Mouse (Mus musculus) hindbrain, embryonic 13.5 days (tissue): ENCODE data around the gene Psmb5. TPM values are rescaled to one million over a fixed set of nuclear protein-coding genes. Genes with fewer than 3 reads are reported as not detected.
"Not testable (repeated sequence)": the region's sequence is repeated elsewhere in the genome, so short reads cannot be mapped to it uniquely, and the experiment has no call there.

ENCODE experiments used
- ATAC-seq: fragments of 200-750 bp; cut with Nextera tagmentation; 2 replicates; pipeline ENCODE4 v1.8.0; 2017; ENCODE audit warnings: moderate TSS enrichment; ENCODE audit not compliant: low FRiP score
- H3K27ac ChIP-seq: fragments of 300-500 bp; sonication (generic); 2 replicates; pipeline ENCODE4 v1.5.1; 2015; ENCODE audit warnings: inconsistent platforms, mild to moderate bottlenecking, moderate library complexity
- H3K27me3 ChIP-seq: fragments of 300-500 bp; sonication (generic); 2 replicates; pipeline ENCODE4 v1.6.1; 2015; ENCODE audit warnings: mild to moderate bottlenecking, inconsistent platforms
- H3K36me3 ChIP-seq: fragments of 300-500 bp; sonication (generic); 2 replicates; pipeline ENCODE4 v1.6.1; 2015; ENCODE audit warnings: mild to moderate bottlenecking, inconsistent platforms
- H3K4me1 ChIP-seq: fragments of 300-500 bp; sonication (generic); replicated peaks from 2 replicates; pipeline ENCODE4 v1.6.1; 2015; ENCODE audit warnings: inconsistent platforms
- H3K4me2 ChIP-seq: fragments of 300-500 bp; sonication (generic); 2 replicates; pipeline ENCODE4 v1.6.1; 2015; ENCODE audit warnings: inconsistent platforms, mild to moderate bottlenecking, moderate library complexity
- H3K4me3 ChIP-seq: fragments of 300-500 bp; sonication (generic); 2 replicates; pipeline ENCODE4 v1.5.1; 2015; ENCODE audit warnings: mild to moderate bottlenecking, inconsistent platforms
- H3K9ac ChIP-seq: fragments of 300-500 bp; sonication (generic); 2 replicates; pipeline ENCODE4 v1.6.1; 2015; ENCODE audit warnings: mild to moderate bottlenecking, inconsistent platforms
- H3K9me3 ChIP-seq: fragments of 300-500 bp; sonication (generic); 2 replicates; pipeline ENCODE4 v1.6.1; 2016; ENCODE audit warnings: inconsistent platforms
- WGBS: fragments of 180-500 bp; shearing (Covaris S2); methylation state at CpG from one replicate; pipeline ENCODE4 v1.1.7; 2015; 5-methylcytosine and 5-hydroxymethylcytosine counted together
- polyA plus RNA-seq: library from polyadenylated mRNA; unstranded; fragments of >200 nt; fragmentation: Nextera tagmentation; extraction: Ambion mirVana; gene quantifications from 2 replicates; pipeline ENCODE4 v1.2.1, GENCODE M21; 2015

Gene Psmb5
- polyA plus RNA-seq, 1 experiment from 2014 or later = 439 TPM

- no peak for ATAC-seq
- no peak overlapping the region for H3K4me3 ChIP-seq
- H3K4me1 ChIP-seq = no peaks in the 10 kb centered on the region
- H3K9ac ChIP-seq = peak overlapping the region; percentile 10; the same call in 1 of the 2 replicates
- H3K27me3 ChIP-seq = no peaks in the 10 kb centered on the region
- H3K9me3 ChIP-seq = no peaks in the 10 kb centered on the region
- H3K36me3 ChIP-seq = peaks cover under 1% of the 10 kb centered on the region; the same call in 1 of the 2 replicates
- WGBS = 73% methylated on average over 10 of the region's 10 CpGs
- no peak overlapping the region for H3K4me2 ChIP-seq
- no peak overlapping the region for H3K27ac ChIP-seq
These were observed 7.2 kb upstream of the Psmb5 start for GRCm38 (mm10) chr14:54624976-54625375.

DNA sequence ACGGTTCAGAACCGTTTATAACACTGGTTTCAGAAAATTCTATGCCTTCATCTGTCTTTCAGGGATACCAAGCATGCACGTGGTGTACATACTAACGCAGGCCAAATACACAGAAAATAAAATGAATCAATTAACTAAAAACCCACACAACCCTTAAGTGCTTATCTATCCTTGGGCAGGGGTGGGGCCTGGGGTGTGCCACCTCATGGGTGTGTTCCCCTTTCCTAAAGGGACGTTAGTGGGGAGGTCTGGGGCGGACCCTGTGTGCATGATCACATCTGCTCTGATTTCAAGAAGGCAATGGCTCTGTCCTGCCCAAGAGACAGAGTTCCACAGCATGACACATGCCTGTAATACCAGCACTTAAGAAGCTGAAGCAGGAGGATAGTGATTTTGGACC is 5.5 kb upstream of the Psmb5 start:
- ATAC-seq = no peak
- H3K9ac ChIP-seq = no peak overlapping the region
- no peak overlapping the region for H3K4me2 ChIP-seq
- no peaks in the 10 kb centered on the region for H3K9me3 ChIP-seq
- H3K27ac ChIP-seq = no peak overlapping the region
- no peaks in the 10 kb centered on the region for H3K36me3 ChIP-seq
- H3K4me3 ChIP-seq = no peak overlapping the region
- WGBS = 89% methylated on average over 6 of the region's 6 CpGs
- no peaks in the 10 kb centered on the region for H3K4me1 ChIP-seq
- no peaks in the 10 kb centered on the region for H3K27me3 ChIP-seq

- Histone ChIP-seq H3K36me3 (peaks cover 3% of the 10 kb centered on the region), H3K9me3 (no peaks in the 10 kb centered on the region), H3K27ac (no peak within 1 kb of the TSS), H3K4me2 (no peak within 1 kb of the TSS), H3K9ac (no peak within 1 kb of the TSS), H3K27me3 (no peaks in the 10 kb centered on the region), H3K4me3 (no peak within 1 kb of the TSS), H3K4me1 (peaks cover 11% of the 10 kb centered on the region)
- 95% methylated on average over 1 of the region's 1 CpGs for WGBS
- no peak for ATAC-seq
These were observed 3.3 kb upstream of the Psmb5 start, which contains the start of gene Psmb11 for GRCm38 (mm10) chr14:54621133-54621532. TSS of gene Psmb11 (plus strand) at chr14:54621433.

DNA sequence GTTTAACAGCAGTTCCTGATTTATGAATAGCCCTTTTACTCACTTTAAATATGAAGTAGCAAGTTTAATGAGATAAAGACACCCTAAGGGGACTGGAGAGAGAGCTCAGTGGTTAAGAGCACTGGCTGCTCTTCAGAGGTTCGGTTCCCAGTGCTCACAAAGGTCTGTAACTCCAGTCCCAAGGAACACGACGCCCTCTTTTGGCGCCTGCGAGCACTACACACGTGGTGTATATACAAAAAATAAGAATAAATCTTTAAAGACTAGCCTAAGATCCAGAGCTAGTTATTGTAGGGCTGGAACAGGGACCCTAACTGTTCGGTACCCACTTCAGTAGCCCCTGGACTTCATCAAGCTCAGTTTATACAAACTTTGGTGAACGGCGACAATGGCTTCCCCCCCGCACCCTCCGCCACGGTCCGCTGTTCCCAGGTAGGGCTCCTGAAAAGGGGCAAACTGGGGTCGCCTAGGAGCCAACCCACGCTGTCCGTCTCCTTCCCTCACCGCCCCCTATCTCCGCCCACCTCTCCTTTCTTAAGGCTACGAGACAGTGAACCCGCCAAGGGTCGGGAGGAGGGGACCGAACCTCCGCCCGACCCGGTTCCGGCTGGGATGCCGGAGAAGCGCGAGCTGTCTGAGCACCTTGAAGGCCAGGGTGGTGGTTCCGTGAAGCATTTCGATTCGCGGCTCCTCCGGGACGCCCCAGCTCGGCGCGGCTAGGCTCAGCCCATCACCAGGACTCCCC is 498 bp downstream of the Psmb5 start:
- H3K9ac ChIP-seq = peak overlapping the region; percentile 93
- H3K4me3 ChIP-seq = peak overlapping the region; percentile 79
- ATAC-seq = peak; percentile 67
- WGBS = under 1% methylated on average over 38 of the region's 38 CpGs
- H3K36me3 ChIP-seq = peaks cover 34% of the 10 kb centered on the region
- H3K27me3 ChIP-seq = no peaks in the 10 kb centered on the region
- peaks cover 26% of the 10 kb centered on the region for H3K4me1 ChIP-seq
- H3K9me3 ChIP-seq = no peaks in the 10 kb centered on the region
- peak overlapping the region; percentile 89 for H3K27ac ChIP-seq
- peak overlapping the region; percentile 76 for H3K4me2 ChIP-seq

DNA sequence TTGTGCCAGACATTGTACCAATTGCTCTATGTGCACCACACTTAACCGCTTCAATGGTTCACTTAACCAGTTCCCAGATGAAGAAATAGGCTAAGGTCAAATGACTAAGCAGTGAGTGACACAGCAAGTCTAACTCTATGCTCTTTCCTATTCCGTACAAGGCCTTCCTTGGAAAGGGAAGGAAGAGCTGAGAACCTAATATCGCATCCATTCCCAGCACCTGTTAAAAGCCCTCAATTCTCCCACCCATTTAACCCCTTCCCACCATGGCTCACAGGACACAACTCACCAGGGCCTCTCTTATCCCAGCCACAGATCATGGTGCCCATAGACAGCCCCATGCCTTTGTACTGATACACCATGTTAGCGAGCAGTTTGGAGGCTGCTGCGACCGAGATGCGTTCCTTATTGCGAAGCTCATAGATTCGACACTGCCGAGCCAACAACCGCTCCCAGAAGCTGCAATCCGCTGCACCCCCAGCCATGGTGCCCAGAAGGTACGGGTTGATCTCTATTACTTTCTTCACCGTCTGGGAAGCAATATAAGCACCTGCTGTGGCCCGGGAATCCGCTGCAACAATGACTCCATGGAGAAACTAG is 1.5 kb downstream of the Psmb5 start:
- Histone ChIP-seq H3K4me3 (no peak overlapping the region; the same call in 1 of the 2 replicates), H3K4me1 (peaks cover 26% of the 10 kb centered on the region), H3K36me3 (peaks cover 41% of the 10 kb centered on the region), H3K27ac (no peak overlapping the region), H3K4me2 (peak overlapping the region; percentile 76), H3K9ac (no peak overlapping the region; the same call in 1 of the 2 replicates), H3K27me3 (no peaks in the 10 kb centered on the region), H3K9me3 (no peaks in the 10 kb centered on the region)
- ATAC-seq = no peak
- WGBS = 93% methylated on average over 16 of the region's 16 CpGs

GRCm38 (mm10) chr14:54614130-54614529 is 3.7 kb downstream of the Psmb5 start:
- not testable (repeated sequence) for ATAC-seq, H3K27me3 ChIP-seq, H3K4me2 ChIP-seq, H3K9me3 ChIP-seq, H3K27ac ChIP-seq, H3K9ac ChIP-seq, H3K4me3 ChIP-seq
- Histone ChIP-seq H3K36me3 (peaks cover 46% of the 10 kb centered on the region), H3K4me1 (peaks cover 26% of the 10 kb centered on the region)
- WGBS = 93% methylated on average over 16 of the region's 16 CpGs

GRCm38 (mm10) chr14:54610648-54611047 is 7.2 kb downstream of the Psmb5 start:
- Histone ChIP-seq H3K27ac (no peak overlapping the region), H3K4me2 (no peak overlapping the region)
- WGBS = 86% methylated on average over 6 of the region's 6 CpGs

GRCm38 (mm10) chr14:54609962-54610361 is 7.9 kb downstream of the Psmb5 start:
- Histone ChIP-seq H3K27ac (no peak overlapping the region), H3K9ac (no peak overlapping the region), H3K4me1 (peaks cover 9% of the 10 kb centered on the region), H3K4me2 (no peak overlapping the region), H3K4me3 (no peak overlapping the region), H3K9me3 (no peaks in the 10 kb centered on the region), H3K36me3 (peaks cover 32% of the 10 kb centered on the region), H3K27me3 (no peaks in the 10 kb centered on the region)
- no peak for ATAC-seq
- WGBS = 71% methylated on average over 4 of the region's 4 CpGs

More at GRCm38 (mm10) chr14:54610648-54611047, 7.2 kb downstream of the Psmb5 start:
- H3K4me3 ChIP-seq = no peak overlapping the region
- no peak overlapping the region for H3K9ac ChIP-seq
- H3K36me3 ChIP-seq = peaks cover 39% of the 10 kb centered on the region
- no peak for ATAC-seq
- peaks cover 13% of the 10 kb centered on the region for H3K4me1 ChIP-seq
- no peaks in the 10 kb centered on the region for H3K9me3 ChIP-seq
- no peaks in the 10 kb centered on the region for H3K27me3 ChIP-seq

- Histone ChIP-seq H3K4me3 (no peak overlapping the region), H3K36me3 (peaks cover 25% of the 10 kb centered on the region), H3K27me3 (no peaks in the 10 kb centered on the region), H3K27ac (no peak overlapping the region), H3K9me3 (no peaks in the 10 kb centered on the region), H3K4me2 (no peak overlapping the region), H3K4me1 (peaks cover 13% of the 10 kb centered on the region), H3K9ac (no peak overlapping the region)
- no peak for ATAC-seq
- WGBS = 76% methylated on average over 4 of the region's 4 CpGs
These were observed 8.6 kb downstream of the Psmb5 start for GRCm38 (mm10) chr14:54609245-54609644.

- Histone ChIP-seq H3K9ac (no peak overlapping the region), H3K4me2 (no peak overlapping the region), H3K4me1 (peaks cover 26% of the 10 kb centered on the region), H3K36me3 (peaks cover 12% of the 10 kb centered on the region), H3K27me3 (no peaks in the 10 kb centered on the region), H3K9me3 (no peaks in the 10 kb centered on the region), H3K27ac (peak overlapping the region; percentile 15), H3K4me3 (no peak overlapping the region)
- ATAC-seq = no peak
- 37% methylated on average over 8 of the region's 8 CpGs for WGBS
These were observed 10.6 kb downstream of the Psmb5 start for GRCm38 (mm10) chr14:54607226-54607625.

GRCm38 (mm10) chr14:54605752-54606321 is 12.0 kb downstream of the Psmb5 start, which contains the start of gene 4931414P19Rik:
TSS of gene 4931414P19Rik (minus strand) at chr14:54605993.
- peak within 1 kb of the TSS; percentile 63 for H3K9ac ChIP-seq
- ATAC-seq = no peak; the same call in 1 of the 2 replicates
- H3K27me3 ChIP-seq = no peaks in the 10 kb centered on the region
- peak within 1 kb of the TSS; percentile 78 for H3K27ac ChIP-seq
- H3K4me1 ChIP-seq = peaks cover 28% of the 10 kb centered on the region
- no peaks in the 10 kb centered on the region for H3K9me3 ChIP-seq
- peak within 1 kb of the TSS; percentile 48 for H3K4me3 ChIP-seq
- H3K4me2 ChIP-seq = peak within 1 kb of the TSS; percentile 58
- under 1% methylated on average over 36 of the region's 39 CpGs for WGBS
- peaks cover 5% of the 10 kb centered on the region; the same call in 1 of the 2 replicates for H3K36me3 ChIP-seq

DNA sequence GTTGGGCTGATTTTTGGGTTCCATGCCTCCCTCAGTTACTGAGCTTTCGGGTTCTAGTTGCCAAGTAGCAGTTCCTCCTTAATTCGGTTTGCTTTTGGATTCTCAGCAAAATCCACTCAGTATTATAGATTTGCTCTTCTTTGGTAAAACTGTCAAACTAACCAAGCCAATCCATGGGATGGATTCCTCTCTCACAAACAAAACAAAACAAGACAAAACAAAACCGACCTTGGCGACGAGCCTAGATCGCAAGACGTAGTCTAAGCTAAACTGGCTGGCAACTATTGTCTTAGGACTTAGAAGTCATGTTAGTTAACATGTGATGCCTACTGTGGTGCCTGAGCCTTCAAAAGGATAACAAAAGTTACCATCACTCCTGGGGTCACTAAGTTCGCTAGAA is 14.1 kb downstream of the Psmb5 start:
- H3K9me3 ChIP-seq = no peaks in the 10 kb centered on the region
- ATAC-seq = no peak
- no peak overlapping the region for H3K9ac ChIP-seq
- 83% methylated on average over 8 of the region's 8 CpGs for WGBS
- H3K27ac ChIP-seq = peak overlapping the region; percentile 97
- H3K27me3 ChIP-seq = no peaks in the 10 kb centered on the region
- H3K4me2 ChIP-seq = peak overlapping the region; percentile 52
- peaks cover 28% of the 10 kb centered on the region for H3K4me1 ChIP-seq
- 0 out of 2 replicates have a peak, but pooled peaks cover 4% of the 10 kb centered on the region for H3K36me3 ChIP-seq
- peak overlapping the region; percentile 55 for H3K4me3 ChIP-seq
